Mouse (Mus musculus): ENCODE results near the gene Coq10a.
A peak's percentile ranks its signal among the peaks of the same experiment; 100 is the strongest.

The Coq10a gene

DNA sequence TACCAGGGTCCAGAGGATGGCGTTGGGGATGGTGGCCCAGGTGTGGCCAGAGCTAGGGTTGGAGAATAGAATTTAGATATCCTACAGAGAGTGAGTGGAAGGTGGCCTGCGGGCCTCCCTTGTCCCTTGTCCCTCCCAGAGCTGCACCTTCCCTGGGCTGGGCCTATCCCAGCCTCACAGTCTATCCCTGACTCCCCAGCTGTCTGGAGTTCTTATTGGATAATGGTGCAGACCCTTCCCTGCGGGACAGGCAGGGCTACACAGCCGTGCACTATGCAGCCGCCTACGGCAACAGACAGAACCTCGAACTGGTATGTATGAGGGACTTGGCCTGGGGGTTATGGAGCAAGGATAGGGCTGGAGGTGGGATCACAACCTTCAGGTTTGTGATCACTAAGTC, 17.1 kb upstream of the Coq10a start:
- DNase-seq (ENCODE audit: low read depth, low spot score) = no peak

- DNase-seq (ENCODE audit: low read depth, low spot score) = no peak
Observed at GRCm38 (mm10) chr10:128382482-128382881, 13.7 kb upstream of the Coq10a start.

GRCm38 (mm10) chr10:128380565-128380964, 11.8 kb upstream of the Coq10a start:
- DNase-seq (ENCODE audit: low read depth, low spot score) = no peak

- no peak for DNase-seq (ENCODE audit: low read depth, low spot score)
Observed at GRCm38 (mm10) chr10:128379260-128379659, 10.5 kb upstream of the Coq10a start.

GRCm38 (mm10) chr10:128378462-128378861, 9.7 kb upstream of the Coq10a start:
- no peak for DNase-seq (ENCODE audit: low read depth, low spot score)

- no peak for DNase-seq (ENCODE audit: low read depth, low spot score)
Observed at GRCm38 (mm10) chr10:128377940-128378448, 9.2 kb upstream of the Coq10a start.

- DNase-seq (ENCODE audit: low read depth, low spot score) = peak; percentile 68
Observed at GRCm38 (mm10) chr10:128377222-128377939, 8.6 kb upstream of the Coq10a start.

DNA sequence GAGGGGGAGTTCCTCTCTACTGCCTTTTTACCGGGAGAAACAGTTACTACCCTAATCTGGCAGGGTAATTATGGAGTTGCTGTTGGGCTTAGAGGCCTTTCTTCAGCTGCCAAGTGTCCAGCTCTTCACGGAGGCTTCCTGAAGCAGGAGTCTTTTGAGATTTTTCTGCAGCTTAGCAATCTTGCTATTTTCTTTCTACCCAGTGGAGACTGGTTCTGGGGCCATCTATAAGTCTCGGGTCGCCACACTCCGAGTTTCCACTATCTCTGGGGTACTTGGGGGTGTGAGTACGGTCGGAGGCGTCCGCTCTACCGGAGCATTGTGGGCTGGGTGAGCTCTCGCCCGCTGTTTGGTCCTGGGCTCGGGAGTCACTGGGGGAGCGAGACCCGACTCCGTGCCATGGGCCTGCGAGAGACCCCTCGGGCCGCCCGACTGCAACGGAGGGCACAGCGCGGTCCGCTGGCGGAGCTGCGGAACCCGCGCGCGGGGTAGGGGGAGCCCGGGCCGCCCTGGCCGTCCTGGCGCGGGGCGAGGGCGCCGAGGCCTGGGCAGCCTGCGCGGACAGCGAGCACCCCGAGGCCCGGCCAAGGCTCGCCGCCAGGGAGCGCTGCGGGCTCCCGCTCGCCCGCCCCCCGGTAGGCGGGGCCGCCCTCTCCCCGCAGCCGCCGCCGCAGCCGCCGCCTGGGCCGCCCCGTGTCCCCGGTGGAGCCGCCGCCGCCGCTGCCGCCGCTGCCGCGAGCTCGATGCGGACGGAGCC, 7.8 kb upstream of the Coq10a start, which contains the start of gene Ankrd52:
Gene Ankrd52, plus strand, starts transcription at position 661 of the 757 bp plus-strand sequence.
- peak; percentile 79 for DNase-seq (ENCODE audit: low read depth, low spot score)

- DNase-seq (ENCODE audit: low read depth, low spot score) = no peak
Observed at GRCm38 (mm10) chr10:128376099-128376454, 7.3 kb upstream of the Coq10a start.

GRCm38 (mm10) chr10:128374393-128374792, 5.6 kb upstream of the Coq10a start:
- DNase-seq (ENCODE audit: low read depth, low spot score) = peak; percentile 32

GRCm38 (mm10) chr10:128372989-128373748, 4.4 kb upstream of the Coq10a start:
- no peak for DNase-seq (ENCODE audit: low read depth, low spot score)

DNA sequence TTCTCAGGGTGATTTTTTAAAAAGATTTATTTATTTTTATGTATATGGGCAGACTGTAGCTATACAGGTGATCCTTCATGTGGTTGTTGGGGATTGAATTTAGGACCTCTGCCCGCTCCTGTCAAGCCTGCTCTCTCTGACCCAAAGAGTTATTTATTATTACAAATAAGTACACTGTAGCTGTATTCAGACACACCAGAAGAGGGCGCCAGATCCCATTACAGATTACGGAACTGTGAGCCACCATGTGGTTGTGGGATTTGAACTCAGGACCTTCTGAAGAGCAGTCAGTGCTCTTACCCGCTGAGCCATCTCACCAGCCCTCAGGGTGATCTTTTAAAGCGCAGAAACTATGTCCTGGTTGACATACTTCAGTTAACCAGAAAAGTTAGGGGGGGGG, 3.3 kb upstream of the Coq10a start:
- DNase-seq (ENCODE audit: low read depth, low spot score) = no peak

DNA sequence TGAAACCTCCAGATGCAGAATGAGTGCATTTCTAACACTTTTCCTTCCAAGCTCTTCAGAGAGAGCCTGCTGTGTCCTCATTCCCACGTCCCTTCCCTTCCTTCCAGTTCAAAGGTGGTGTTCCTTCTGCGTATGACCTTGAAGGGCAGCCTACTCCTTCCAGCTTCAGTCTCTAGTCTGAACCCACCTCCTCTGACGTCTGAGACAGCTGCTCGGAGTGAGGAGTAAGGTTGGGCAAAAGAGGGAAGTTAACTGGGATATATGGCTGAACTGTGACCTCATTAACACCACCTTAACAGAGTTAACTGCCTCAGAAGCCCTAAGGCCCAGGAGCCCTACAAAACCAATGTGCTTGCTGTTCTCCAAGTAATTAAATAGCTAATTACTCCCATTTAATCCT, 1.8 kb upstream of the Coq10a start:
- DNase-seq (ENCODE audit: low read depth, low spot score) = no peak

GRCm38 (mm10) chr10:128370021-128370420, 1.2 kb upstream of the Coq10a start:
- DNase-seq (ENCODE audit: low read depth, low spot score) = no peak

GRCm38 (mm10) chr10:128369599-128369998, 802 bp upstream of the Coq10a start:
- no peak for DNase-seq (ENCODE audit: low read depth, low spot score)

DNA sequence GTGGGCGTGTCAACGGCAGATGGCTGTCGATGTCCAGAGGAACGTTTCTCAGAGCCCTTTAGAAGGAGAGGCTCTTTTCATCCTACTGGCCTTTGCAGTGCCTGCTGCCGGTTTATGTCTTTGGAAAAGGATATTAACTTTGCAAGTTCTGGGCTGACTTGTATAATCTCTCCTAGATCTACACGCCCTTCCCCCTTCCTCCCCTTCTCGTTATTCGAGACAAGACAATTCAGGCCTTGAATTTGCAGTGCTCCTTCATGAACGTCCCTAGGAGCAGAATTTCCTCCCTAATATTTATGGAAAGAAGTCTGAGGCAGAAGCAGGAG, 384 bp upstream of the Coq10a start:
- no peak for DNase-seq (ENCODE audit: low read depth, low spot score)

GRCm38 (mm10) chr10:128367899-128368401, 847 bp downstream of the Coq10a start:
- no peak for DNase-seq (ENCODE audit: low read depth, low spot score)

GRCm38 (mm10) chr10:128362568-128362967, 6.2 kb downstream of the Coq10a start:
- DNase-seq (ENCODE audit: low read depth, low spot score) = peak; percentile 52

GRCm38 (mm10) chr10:128361836-128362235, 7.0 kb downstream of the Coq10a start:
- DNase-seq (ENCODE audit: low read depth, low spot score) = no peak

DNA sequence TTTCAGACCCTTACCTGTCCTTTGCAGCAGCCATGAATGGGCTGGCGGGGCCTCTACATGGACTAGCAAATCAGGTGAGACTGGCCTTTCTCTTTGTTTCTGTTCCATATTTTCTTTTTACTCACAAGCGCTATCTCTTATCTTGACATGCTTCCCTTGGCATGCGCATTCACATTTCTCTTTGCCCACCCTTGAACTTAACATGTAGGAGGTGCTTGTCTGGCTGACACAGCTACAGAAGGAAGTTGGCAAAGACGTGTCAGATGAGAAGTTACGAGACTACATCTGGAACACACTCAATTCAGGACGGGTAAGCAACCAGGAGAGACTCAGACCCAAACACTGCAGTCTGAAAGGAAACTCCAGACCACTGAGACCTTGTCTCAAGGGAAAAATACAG, 9.6 kb downstream of the Coq10a start:
- DNase-seq (ENCODE audit: low read depth, low spot score) = no peak

DNA sequence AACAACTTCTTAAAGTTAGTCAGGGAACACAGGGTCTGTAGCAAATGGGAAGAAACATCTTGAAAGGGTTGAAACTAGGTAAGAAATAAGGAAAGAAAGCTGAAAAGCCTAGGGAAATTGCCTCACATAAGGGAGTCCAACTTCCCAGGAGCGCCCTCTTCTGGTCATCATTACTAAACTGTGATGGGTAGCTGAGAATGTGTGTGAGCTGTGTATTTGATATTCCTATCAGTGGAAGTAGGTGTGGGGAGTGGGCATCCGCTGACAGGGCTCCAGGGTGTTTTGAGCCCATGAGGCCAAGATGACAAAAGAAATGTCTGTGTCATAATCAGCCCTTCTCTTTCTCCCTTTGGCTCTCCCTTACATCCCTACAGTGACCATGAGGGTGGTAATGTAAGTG, 10.0 kb downstream of the Coq10a start:
- DNase-seq (ENCODE audit: low read depth, low spot score) = peak; percentile 51

DNA sequence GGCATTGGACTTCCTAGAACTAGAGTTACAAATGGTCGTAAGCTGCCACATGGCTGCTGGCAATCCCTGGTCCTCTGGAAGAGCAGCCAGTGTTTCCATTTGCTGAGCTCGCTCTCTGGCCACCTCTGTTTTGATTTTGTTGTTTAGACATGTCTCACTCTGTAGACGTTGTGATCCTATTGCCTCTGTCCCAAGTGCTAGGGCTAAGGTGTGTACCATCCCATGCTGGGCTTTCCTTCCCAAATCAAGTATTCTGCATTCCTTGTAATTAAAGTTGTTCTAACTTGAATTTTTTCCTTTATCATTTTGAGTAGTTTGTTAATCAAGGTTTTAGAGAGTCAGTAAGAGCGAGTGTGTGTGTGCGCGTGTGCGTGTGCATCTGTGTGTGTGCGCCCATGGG, 21.3 kb downstream of the Coq10a start:
- DNase-seq (ENCODE audit: low read depth, low spot score) = no peak
